ENCODE assay signal across 9 mouse cellular contexts in the genomic region with DNA sequence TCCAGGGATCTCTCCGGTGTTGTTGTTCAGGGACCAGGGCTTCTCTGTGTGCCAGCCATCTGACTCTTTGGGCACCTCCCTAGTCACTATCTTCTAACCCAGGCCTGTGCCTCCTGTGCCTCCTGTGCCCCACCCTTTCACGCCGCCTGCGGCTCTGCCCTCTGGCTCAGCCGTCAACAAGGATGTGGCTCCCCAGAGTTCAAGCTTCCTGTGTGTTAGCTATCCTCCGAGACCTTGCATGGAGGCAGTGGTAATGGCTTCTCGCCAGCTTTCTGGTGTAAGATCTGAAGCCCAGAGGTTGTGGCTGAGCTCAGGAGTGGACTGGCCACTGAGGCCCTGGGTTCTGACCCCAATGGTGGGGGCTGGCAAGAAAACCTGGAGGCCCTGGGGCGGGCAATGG. TPM values are rescaled to one million over a fixed set of nuclear protein-coding genes. Genes with fewer than 3 reads are reported as not detected.
DNase-seq lines count a peak whose midpoint lies in the region; ATAC-seq and TF ChIP-seq lines count a peak whose summit lies in the region.
"Had no signal": no experiment of that assay in that cellular context is flagged by ENCODE, and none has a peak within 500 bp of the region (broad histone marks: within the 10 kb centered on the region; RNA-seq: fewer than 3 reads in every experiment).

No protein-coding gene starts in this region.

- H3K9me3 ChIP-seq in liver, embryonic 13.5 days (replicated peaks) = no peaks in the 10 kb centered on the region
- H3K9me3 ChIP-seq in hindbrain, embryonic 12.5 days (replicated peaks) = no peaks in the 10 kb centered on the region
- no peaks in the 10 kb centered on the region for H3K9me3 ChIP-seq in hindbrain, embryonic 10.5 days
- no peaks in the 10 kb centered on the region for H3K9me3 ChIP-seq in forebrain, embryonic 15.5 days

- peaks cover 95% of the 10 kb centered on the region for H3K4me1 ChIP-seq in liver, embryonic 13.5 days (replicated peaks)
- peaks cover 5% of the 10 kb centered on the region; the same call in 1 of the 2 replicates for H3K4me1 ChIP-seq in spleen, adult 2 months (ENCODE audit: control insufficient read depth, insufficient read depth, insufficient read length)
- no peaks in the 10 kb centered on the region for H3K4me1 ChIP-seq in hindbrain, embryonic 12.5 days
- peaks cover 5% of the 10 kb centered on the region; the same call in 1 of the 2 replicates for H3K4me1 ChIP-seq in hindbrain, embryonic 10.5 days (replicated peaks)
- peaks cover 8% of the 10 kb centered on the region for H3K4me1 ChIP-seq in forebrain, embryonic 15.5 days

- H3K36me3 ChIP-seq in liver, embryonic 13.5 days = peaks cover 100% of the 10 kb centered on the region
- peaks cover 31% of the 10 kb centered on the region for H3K36me3 ChIP-seq in spleen, adult 2 months (ENCODE audit: control insufficient read depth, insufficient read depth, low read length)
- peaks cover 15% of the 10 kb centered on the region; the same call in 1 of the 2 replicates for H3K36me3 ChIP-seq in hindbrain, embryonic 12.5 days
- peaks cover 95% of the 10 kb centered on the region for H3K36me3 ChIP-seq in hindbrain, embryonic 10.5 days
- no peaks in the 10 kb centered on the region for H3K36me3 ChIP-seq in forebrain, embryonic 15.5 days

- H3K9ac ChIP-seq in liver, embryonic 13.5 days = peak overlapping the region; percentile 82
- H3K9ac ChIP-seq in hindbrain, embryonic 12.5 days = no peak overlapping the region
- no peak overlapping the region for H3K9ac ChIP-seq in forebrain, embryonic 15.5 days (replicated peaks)

- TF ChIP-seq CTCF in spleen, adult 2 months (IDR thresholded peaks at IDR 0.05; ENCODE audit: extremely low read depth, insufficient read depth, insufficient read length, insufficient replicate concordance) = no peak

- H3K27ac ChIP-seq in liver, embryonic 13.5 days = peak overlapping the region; percentile 97
- peak overlapping the region; percentile 60 for H3K27ac ChIP-seq in spleen, adult 2 months (ENCODE audit: insufficient read depth, low read length)
- no peak overlapping the region for H3K27ac ChIP-seq in hindbrain, embryonic 12.5 days
- no peak overlapping the region for H3K27ac ChIP-seq in hindbrain, embryonic 10.5 days
- no peak overlapping the region for H3K27ac ChIP-seq in forebrain, embryonic 15.5 days (replicated peaks)

- peak; percentile 98 for ATAC-seq in liver, embryonic 13.5 days (ENCODE audit: low read depth)
- ATAC-seq in hindbrain, embryonic 12.5 days (ENCODE audit: low FRiP score) = no peak
- no peak for ATAC-seq in forebrain, embryonic 15.5 days (replicated peaks)

- H3K4me2 ChIP-seq in liver, embryonic 13.5 days = peak overlapping the region; percentile 71
- no peak overlapping the region for H3K4me2 ChIP-seq in hindbrain, embryonic 12.5 days (replicated peaks)
- no peak overlapping the region for H3K4me2 ChIP-seq in forebrain, embryonic 15.5 days (replicated peaks)

- peak; percentile 91 for DNase-seq in 416B (ENCODE audit: low read depth)
- DNase-seq in T-cell, adult 2 months (ENCODE audit: low spot score) = peak; percentile 85
- DNase-seq in liver, embryonic 13.5 days = peak; percentile 86
- peak in 1 of 2 experiments; percentile 40 for DNase-seq in spleen, adult 2 months (ENCODE audit: low read depth in 1 of 2, low spot score in 2 of 2)
- no peak for DNase-seq in embryo, embryonic 10 days (ENCODE audit: low spot score)
- DNase-seq in hindbrain, embryonic 10.5 days (ENCODE audit: low spot score) = no peak
- DNase-seq: kidney, postnatal 14 days had no signal

- no peak; the same call in 1 of the 2 replicates for TF ChIP-seq POLR2A in spleen, adult 2 months (IDR thresholded peaks at IDR 0.05; ENCODE audit: low read depth, low read length)

- no peaks in the 10 kb centered on the region for H3K27me3 ChIP-seq in liver, embryonic 13.5 days
- H3K27me3 ChIP-seq in spleen, adult 2 months (ENCODE audit: control insufficient read depth, insufficient read depth, low read length) = no peaks in the 10 kb centered on the region
- H3K27me3 ChIP-seq in hindbrain, embryonic 12.5 days = no peaks in the 10 kb centered on the region
- H3K27me3 ChIP-seq in hindbrain, embryonic 10.5 days (ENCODE audit: insufficient read depth, poor library complexity, severe bottlenecking) = no peaks in the 10 kb centered on the region
- H3K27me3 ChIP-seq in forebrain, embryonic 15.5 days = no peaks in the 10 kb centered on the region

- H3K4me3 ChIP-seq in liver, embryonic 13.5 days (replicated peaks) = peak overlapping the region; percentile 40
- no peak overlapping the region for H3K4me3 ChIP-seq in spleen, adult 2 months (ENCODE audit: extremely low read depth, insufficient read depth, insufficient read length)
- no peak overlapping the region for H3K4me3 ChIP-seq in hindbrain, embryonic 12.5 days
- H3K4me3 ChIP-seq in hindbrain, embryonic 10.5 days = no peak overlapping the region
- H3K4me3 ChIP-seq in forebrain, embryonic 15.5 days = no peak overlapping the region

- WGBS in liver, embryonic 13.5 days (ENCODE audit: insufficient replicate concordance) = 32% methylated on average over 8 of the region's 8 CpGs
- 50% methylated on average over 8 of the region's 8 CpGs for WGBS in spleen, adult 2 months
- 91% methylated on average over 8 of the region's 8 CpGs for WGBS in hindbrain, embryonic 12.5 days
- 91% methylated on average over 8 of the region's 8 CpGs for WGBS in hindbrain, embryonic 10.5 days
- WGBS in forebrain, embryonic 15.5 days = 94% methylated on average over 8 of the region's 8 CpGs

RNA-seq across cellular contexts. Expression of a gene that starts 16.3 kb away (rescaled TPM):
- polyA plus RNA-seq in liver, embryonic 13.5 days (2015; fragmentation: Nextera tagmentation; extraction: Ambion mirVana) = 1.1 and 1.4 TPM in 2 replicates
- polyA plus RNA-seq in spleen, adult 2 months (2012; rRNA removed) = 1.9 and 2.5 TPM in 2 replicates
- 11.6 and 11.8 TPM in 2 replicates for polyA plus RNA-seq in hindbrain, embryonic 12.5 days (2016; fragmentation: Nextera tagmentation; extraction: Ambion mirVana)
- polyA plus RNA-seq in hindbrain, embryonic 10.5 days (2016; fragmentation: Nextera tagmentation; extraction: Ambion mirVana) = 5.2 and 6.5 TPM in 2 replicates
- polyA plus RNA-seq in forebrain, embryonic 15.5 days (2015; fragmentation: Nextera tagmentation; extraction: Ambion mirVana) = 3.4 and 3.7 TPM in 2 replicates

RNA-seq across cellular contexts. Expression of a gene that starts 17.7 kb away (rescaled TPM):
- 64.7 and 72.1 TPM in 2 replicates for polyA plus RNA-seq in liver, embryonic 13.5 days (2015; fragmentation: Nextera tagmentation; extraction: Ambion mirVana)
- 32.1 and 33.5 TPM in 2 replicates for polyA plus RNA-seq in spleen, adult 2 months (2012; rRNA removed)
- polyA plus RNA-seq in hindbrain, embryonic 12.5 days (2016; fragmentation: Nextera tagmentation; extraction: Ambion mirVana) = 7.0 and 7.9 TPM in 2 replicates
- 9.0 and 9.4 TPM in 2 replicates for polyA plus RNA-seq in hindbrain, embryonic 10.5 days (2016; fragmentation: Nextera tagmentation; extraction: Ambion mirVana)
- polyA plus RNA-seq in forebrain, embryonic 15.5 days (2015; fragmentation: Nextera tagmentation; extraction: Ambion mirVana) = 5.4 and 6.0 TPM in 2 replicates

RNA-seq across cellular contexts. Expression of a gene that starts 46.6 kb away (rescaled TPM):
- polyA plus RNA-seq in liver, embryonic 13.5 days (2015; fragmentation: Nextera tagmentation; extraction: Ambion mirVana) = 48.1 and 51.3 TPM in 2 replicates
- 138 and 195 TPM in 2 replicates for polyA plus RNA-seq in spleen, adult 2 months (2012; rRNA removed)
- 372 and 426 TPM in 2 replicates for polyA plus RNA-seq in hindbrain, embryonic 12.5 days (2016; fragmentation: Nextera tagmentation; extraction: Ambion mirVana)
- 576 and 684 TPM in 2 replicates for polyA plus RNA-seq in hindbrain, embryonic 10.5 days (2016; fragmentation: Nextera tagmentation; extraction: Ambion mirVana)
- polyA plus RNA-seq in forebrain, embryonic 15.5 days (2015; fragmentation: Nextera tagmentation; extraction: Ambion mirVana) = 87.3 and 98.1 TPM in 2 replicates

RNA-seq across cellular contexts. Expression of a gene that starts 57.6 kb away (rescaled TPM):
- 12.9 and 13.6 TPM in 2 replicates for polyA plus RNA-seq in liver, embryonic 13.5 days (2015; fragmentation: Nextera tagmentation; extraction: Ambion mirVana)
- 0.88 and 1.4 TPM in 2 replicates for polyA plus RNA-seq in spleen, adult 2 months (2012; rRNA removed)
- 5.0 and 7.2 TPM in 2 replicates for polyA plus RNA-seq in hindbrain, embryonic 12.5 days (2016; fragmentation: Nextera tagmentation; extraction: Ambion mirVana)
- 1.3 and 2.2 TPM in 2 replicates for polyA plus RNA-seq in hindbrain, embryonic 10.5 days (2016; fragmentation: Nextera tagmentation; extraction: Ambion mirVana)
- 0.57 and 1.0 TPM in 2 replicates for polyA plus RNA-seq in forebrain, embryonic 15.5 days (2015; fragmentation: Nextera tagmentation; extraction: Ambion mirVana)

Comparison
In these comparisons a context has a peak if more than half of its experiments do, and no peak if none do; other contexts are left out.
1. DNase-seq: peak in 416B (single experiment), T-cell, adult 2 months (single experiment) and liver, embryonic 13.5 days (single experiment); none in embryo, embryonic 10 days (single experiment) and hindbrain, embryonic 10.5 days (single experiment).
2. H3K27ac ChIP-seq: peak in liver, embryonic 13.5 days (single experiment) and spleen, adult 2 months (single experiment); none in hindbrain, embryonic 12.5 days (single experiment), hindbrain, embryonic 10.5 days (single experiment) and forebrain, embryonic 15.5 days (single experiment).